Mouse (Mus musculus) forelimb bud, embryonic 11.5 days (tissue): ENCODE measurements at regions not wholly inside any gene's neighbourhood (a gene's known extent, or its start where the extent isn't known, plus 50 kb on each side); places are given as distances from the start of the nearest gene placed in this dataset.

ENCODE experiments used
- DNase-seq: peaks from one replicate; pipeline ENCODE4 v3.0.0-alpha.2; 2012; ENCODE audit warnings: low read depth, low spot score

- no peak for DNase-seq
These were observed 599.8 kb upstream of the Gcfc2 start for GRCm38 (mm10) chr6:81323690-81324089.

- no peak for DNase-seq
These were observed 559.4 kb upstream of the Gcfc2 start for GRCm38 (mm10) chr6:81363969-81364529.

GRCm38 (mm10) chr6:81388484-81388883, 535.0 kb upstream of the Gcfc2 start:
- DNase-seq = no peak

GRCm38 (mm10) chr6:81403122-81403521, 520.3 kb upstream of the Gcfc2 start:
- DNase-seq = no peak

- DNase-seq = no peak
These were observed 509.9 kb upstream of the Gcfc2 start for GRCm38 (mm10) chr6:81413611-81414010.

- DNase-seq = no peak
These were observed 488.7 kb upstream of the Gcfc2 start for GRCm38 (mm10) chr6:81434745-81435144.

GRCm38 (mm10) chr6:81438951-81439722, 484.3 kb upstream of the Gcfc2 start:
- no peak for DNase-seq

GRCm38 (mm10) chr6:81441396-81441795, 482.1 kb upstream of the Gcfc2 start:
- DNase-seq = no peak

- DNase-seq = no peak
These were observed 477.3 kb upstream of the Gcfc2 start for GRCm38 (mm10) chr6:81446019-81446800.

- no peak for DNase-seq
These were observed 475.8 kb upstream of the Gcfc2 start for GRCm38 (mm10) chr6:81447701-81448100.

- DNase-seq = no peak
These were observed 475.1 kb upstream of the Gcfc2 start for GRCm38 (mm10) chr6:81448366-81448765.

GRCm38 (mm10) chr6:81461095-81461494, 462.4 kb upstream of the Gcfc2 start:
- DNase-seq = no peak

GRCm38 (mm10) chr6:81464442-81464841, 459.0 kb upstream of the Gcfc2 start:
- no peak for DNase-seq

- DNase-seq = no peak
These were observed 456.9 kb upstream of the Gcfc2 start for GRCm38 (mm10) chr6:81466536-81466935.

- no peak for DNase-seq
These were observed 452.0 kb upstream of the Gcfc2 start for GRCm38 (mm10) chr6:81471340-81471955.

GRCm38 (mm10) chr6:81472506-81472905, 451.0 kb upstream of the Gcfc2 start:
- DNase-seq = no peak

GRCm38 (mm10) chr6:81474786-81475185, 448.7 kb upstream of the Gcfc2 start:
- DNase-seq = no peak

- no peak for DNase-seq
These were observed 436.5 kb upstream of the Gcfc2 start for GRCm38 (mm10) chr6:81487006-81487405.

GRCm38 (mm10) chr6:81496239-81496638, 427.2 kb upstream of the Gcfc2 start:
- DNase-seq = no peak

- DNase-seq = no peak
These were observed 406.3 kb upstream of the Gcfc2 start for GRCm38 (mm10) chr6:81517185-81517584.

- no peak for DNase-seq
These were observed 361.2 kb upstream of the Gcfc2 start for GRCm38 (mm10) chr6:81562260-81562659.

- no peak for DNase-seq
These were observed 360.3 kb upstream of the Gcfc2 start for GRCm38 (mm10) chr6:81563192-81563591.
